Mouse (Mus musculus) left cerebral cortex, adult 9 months (tissue): ENCODE results near the gene Atg5.

Experiments
- DNase-seq, 2 experiments: peaks; one replicate each; pipeline ENCODE4 v3.0.0; 2022; ENCODE audit warnings: low spot score in 2 of 2

The Atg5 gene

GRCm38 (mm10) chr10:44353467-44353866 lies 85.3 kb downstream of the Atg5 start:
- no peak for DNase-seq

GRCm38 (mm10) chr10:44354393-44354792 lies 86.2 kb downstream of the Atg5 start:
- DNase-seq: no peak

GRCm38 (mm10) chr10:44355216-44355615 lies 87.1 kb downstream of the Atg5 start:
- no peak for DNase-seq

GRCm38 (mm10) chr10:44356625-44357024 lies 88.5 kb downstream of the Atg5 start:
- no peak for DNase-seq

GRCm38 (mm10) chr10:44357316-44357715 lies 89.2 kb downstream of the Atg5 start:
- no peak for DNase-seq

GRCm38 (mm10) chr10:44358816-44359215 lies 90.7 kb downstream of the Atg5 start:
- DNase-seq: no peak

GRCm38 (mm10) chr10:44360632-44361031 lies 92.5 kb downstream of the Atg5 start:
- no peak for DNase-seq

GRCm38 (mm10) chr10:44362435-44362834 lies 94.3 kb downstream of the Atg5 start:
- DNase-seq: no peak

- DNase-seq: peak in 1 of 2 experiments; percentile 22
Measured at GRCm38 (mm10) chr10:44362846-44363245, 94.7 kb downstream of the Atg5 start.

GRCm38 (mm10) chr10:44366186-44366585 lies 98.0 kb downstream of the Atg5 start:
- DNase-seq: no peak

- no peak for DNase-seq
Measured at GRCm38 (mm10) chr10:44367043-44367442, 98.9 kb downstream of the Atg5 start.

- DNase-seq: no peak
Measured at GRCm38 (mm10) chr10:44368596-44368995, 100.4 kb downstream of the Atg5 start.

GRCm38 (mm10) chr10:44370666-44371065 lies 102.5 kb downstream of the Atg5 start:
- no peak for DNase-seq

GRCm38 (mm10) chr10:44372210-44372609 lies 104.1 kb downstream of the Atg5 start:
- no peak for DNase-seq

- no peak for DNase-seq
Measured at GRCm38 (mm10) chr10:44374678-44375077, 106.5 kb downstream of the Atg5 start.

GRCm38 (mm10) chr10:44375501-44375900 lies 107.3 kb downstream of the Atg5 start:
- no peak for DNase-seq

GRCm38 (mm10) chr10:44377821-44378220 lies 109.7 kb downstream of the Atg5 start:
- peak in 1 of 2 experiments; percentile 44 for DNase-seq

GRCm38 (mm10) chr10:44378403-44378802 lies 110.2 kb downstream of the Atg5 start:
- no peak for DNase-seq

GRCm38 (mm10) chr10:44380476-44381208 lies 112.5 kb downstream of the Atg5 start:
- DNase-seq: peak; percentile 28 to 74

- DNase-seq: peak in 1 of 2 experiments; percentile 40
Measured at GRCm38 (mm10) chr10:44381397-44381796, 113.2 kb downstream of the Atg5 start.

GRCm38 (mm10) chr10:44381948-44382347 lies 113.8 kb downstream of the Atg5 start:
- no peak for DNase-seq

GRCm38 (mm10) chr10:44383213-44383612 lies 115.1 kb downstream of the Atg5 start:
- no peak for DNase-seq

GRCm38 (mm10) chr10:44385227-44385626 lies 117.1 kb downstream of the Atg5 start:
- DNase-seq: no peak

GRCm38 (mm10) chr10:44388706-44389233 lies 120.6 kb downstream of the Atg5 start:
- DNase-seq: no peak
